Mouse (Mus musculus): Measurements from ENCODE around the gene Ripk1. TPM values are rescaled to one million over a fixed set of nuclear protein-coding genes. Genes with fewer than 3 reads are reported as not detected.

Gene Ripk1
- total and polyA plus RNA-seq, 3 experiments: 2.0 to 7.4 (median 7.0) TPM

DNA sequence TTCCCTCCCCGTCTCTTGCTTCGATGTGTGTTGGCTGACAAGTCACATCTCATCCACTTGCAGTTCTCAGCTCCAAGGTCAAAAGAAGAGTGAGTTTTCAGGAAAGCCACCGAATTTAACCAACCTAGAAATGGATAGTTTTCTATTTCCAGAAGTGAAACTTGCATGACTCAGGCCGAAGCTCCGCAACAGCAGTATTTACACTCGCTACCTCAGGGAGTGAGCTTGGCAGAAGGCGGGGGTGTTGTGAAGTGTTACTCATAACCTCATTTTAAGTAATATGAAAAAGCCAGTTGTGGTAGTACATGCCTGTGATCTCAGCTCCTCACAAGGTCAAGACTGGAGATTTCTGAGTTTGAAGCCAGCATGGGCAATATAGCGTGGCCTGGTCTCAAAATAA lies 48.3 kb downstream of the Ripk1 start:
- Histone ChIP-seq H3K27me3 (ENCODE audit: control insufficient read depth, insufficient read depth, low read length) (no peaks in the 10 kb centered on the region), H3K27ac (no peak overlapping the region), H3K79me2 (replicated peaks; ENCODE audit: control insufficient read depth, insufficient read depth, low read length) (no peaks in the 10 kb centered on the region), H3K4me1 (ENCODE audit: control insufficient read depth, insufficient read depth, low read length) (no peaks in the 10 kb centered on the region), H3K36me3 (ENCODE audit: control insufficient read depth, insufficient read depth, low read length) (no peaks in the 10 kb centered on the region), H3K4me3 (no peak overlapping the region), H3K9ac (ENCODE audit: low read depth, low read length) (no peak overlapping the region)
- DNase-seq: no peak
- TF ChIP-seq EP300 (IDR thresholded peaks at IDR 0.05; ENCODE audit: insufficient read depth, low read depth, low read length) (no peak), CTCF (IDR thresholded peaks at IDR 0.05) (no peak)
- 87% methylated on average over 8 of the region's 8 CpGs for whole genome bisulfite sequencing
- intact Hi-C loops (cut with DNase I): no loop called here

DNA sequence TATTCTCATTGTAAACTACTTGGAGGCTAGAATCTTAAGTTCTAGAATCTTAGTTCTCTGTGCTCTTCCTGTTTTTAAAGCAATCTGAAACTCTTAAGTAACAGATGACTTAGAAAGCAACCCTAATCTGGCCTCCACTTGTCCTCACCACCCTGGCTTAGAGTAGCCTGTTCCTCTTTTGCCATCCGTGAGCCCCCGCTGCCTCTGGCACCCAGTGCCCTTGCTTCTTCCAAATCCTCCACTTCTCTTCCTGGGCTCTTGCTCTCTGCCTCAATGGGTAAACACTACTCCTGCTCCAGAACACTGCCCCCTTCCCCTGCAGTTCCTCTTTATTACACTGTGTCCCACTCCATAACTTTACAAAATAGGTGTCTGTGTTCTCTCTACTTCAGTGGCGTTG lies 49.5 kb downstream of the Ripk1 start:
- intact Hi-C loops (cut with DNase I): no loop called here
- no peaks in the 10 kb centered on the region for H3K36me3 ChIP-seq (ENCODE audit: control insufficient read depth, insufficient read depth, low read length)
- TF ChIP-seq POLR2A (IDR thresholded peaks at IDR 0.05; ENCODE audit: insufficient read depth, low read depth, low read length) (no peak), EP300 (IDR thresholded peaks at IDR 0.05; ENCODE audit: insufficient read depth, low read depth, low read length) (no peak), CTCF (IDR thresholded peaks at IDR 0.05) (no peak)

DNA sequence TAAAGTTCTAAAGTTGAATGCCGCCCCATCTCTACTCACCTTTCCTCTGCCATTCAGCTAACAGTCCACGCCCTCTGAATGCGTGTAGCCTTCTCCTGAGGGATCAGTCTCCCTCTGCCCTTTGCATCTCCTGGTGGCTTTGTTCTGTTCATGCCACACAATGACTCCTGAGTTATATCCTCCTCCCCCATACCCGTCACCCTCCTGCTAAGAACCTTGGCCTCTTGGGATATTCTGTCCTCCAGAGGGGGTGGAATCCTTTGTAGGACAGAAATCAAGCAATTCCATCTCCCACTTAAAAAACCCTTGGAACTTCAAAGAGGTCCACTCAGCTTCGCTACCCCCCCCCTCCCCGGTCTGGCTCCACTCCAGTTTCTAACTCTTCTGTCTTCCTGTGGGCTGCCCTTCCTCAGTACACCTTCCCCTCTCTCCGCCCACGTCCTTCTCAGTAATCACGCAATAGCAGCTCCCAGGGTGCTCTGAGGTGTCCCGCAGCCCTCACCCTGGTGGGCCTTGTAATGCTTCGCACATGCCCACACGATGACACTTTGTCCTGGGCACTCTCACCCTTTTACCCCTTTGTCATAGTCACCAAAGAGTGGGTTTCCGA lies 51.6 kb downstream of the Ripk1 start:
- intact Hi-C loops (cut with DNase I): no loop called here
- no peak overlapping the region for H3K9ac ChIP-seq (ENCODE audit: low read depth, low read length)
- WGBS: 79% methylated on average over 13 of the region's 13 CpGs
- no peaks in the 10 kb centered on the region for H3K36me3 ChIP-seq (ENCODE audit: control insufficient read depth, insufficient read depth, low read length)
- no peaks in the 10 kb centered on the region for H3K4me1 ChIP-seq (ENCODE audit: control insufficient read depth, insufficient read depth, low read length)
- no peaks in the 10 kb centered on the region for H3K27me3 ChIP-seq (ENCODE audit: control insufficient read depth, insufficient read depth, low read length)
- H3K4me3 ChIP-seq: no peak overlapping the region
- H3K27ac ChIP-seq: no peak overlapping the region
- TF ChIP-seq CTCF (IDR thresholded peaks at IDR 0.05) (no peak), EP300 (IDR thresholded peaks at IDR 0.05; ENCODE audit: insufficient read depth, low read depth, low read length) (no peak), POLR2A (IDR thresholded peaks at IDR 0.05; ENCODE audit: insufficient read depth, low read depth, low read length) (no peak)
- DNase-seq: no peak
- H3K79me2 ChIP-seq (replicated peaks; ENCODE audit: control insufficient read depth, insufficient read depth, low read length): no peaks in the 10 kb centered on the region

More for the DNA sequence above, 49.5 kb downstream of the Ripk1 start:
- no peak for DNase-seq
- 85% methylated on average over 3 of the region's 3 CpGs for WGBS
- H3K27ac ChIP-seq: no peak overlapping the region
- no peaks in the 10 kb centered on the region for H3K4me1 ChIP-seq (ENCODE audit: control insufficient read depth, insufficient read depth, low read length)
- no peaks in the 10 kb centered on the region for H3K79me2 ChIP-seq (replicated peaks; ENCODE audit: control insufficient read depth, insufficient read depth, low read length)
- no peak overlapping the region for H3K9ac ChIP-seq (ENCODE audit: low read depth, low read length)
- no peaks in the 10 kb centered on the region for H3K27me3 ChIP-seq (ENCODE audit: control insufficient read depth, insufficient read depth, low read length)
- no peak overlapping the region for H3K4me3 ChIP-seq

DNA sequence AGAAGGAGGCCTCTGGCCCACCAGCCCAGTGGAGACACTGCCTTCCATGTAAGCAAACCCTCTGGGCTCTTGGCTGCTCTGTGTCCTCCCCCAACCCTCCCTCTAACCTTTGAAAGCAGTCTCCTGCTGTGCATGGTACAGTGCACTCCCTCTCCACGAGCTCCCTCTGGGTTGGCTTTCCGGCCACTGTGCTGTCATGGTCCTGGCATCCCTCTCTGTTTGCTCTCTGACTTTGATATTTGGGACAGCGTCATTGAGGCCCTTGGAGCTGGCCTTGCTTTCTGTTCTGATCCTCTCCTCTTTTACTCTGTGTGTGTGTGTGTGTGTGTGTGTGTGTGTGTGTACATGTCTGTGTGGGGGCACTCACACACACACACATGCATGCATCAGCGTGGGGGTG lies 52.2 kb downstream of the Ripk1 start:
- Histone ChIP-seq H3K27me3 (ENCODE audit: control insufficient read depth, insufficient read depth, low read length) (no peaks in the 10 kb centered on the region), H3K9ac (ENCODE audit: low read depth, low read length) (no peak overlapping the region), H3K4me3 (no peak overlapping the region), H3K4me1 (ENCODE audit: control insufficient read depth, insufficient read depth, low read length) (no peaks in the 10 kb centered on the region), H3K27ac (no peak overlapping the region), H3K36me3 (ENCODE audit: control insufficient read depth, insufficient read depth, low read length) (no peaks in the 10 kb centered on the region), H3K79me2 (replicated peaks; ENCODE audit: control insufficient read depth, insufficient read depth, low read length) (no peaks in the 10 kb centered on the region)
- DNase-seq: no peak
- WGBS: 77% methylated on average over 4 of the region's 4 CpGs
- intact Hi-C loops (cut with DNase I): no loop called here
- TF ChIP-seq CTCF (IDR thresholded peaks at IDR 0.05) (no peak), EP300 (IDR thresholded peaks at IDR 0.05; ENCODE audit: insufficient read depth, low read depth, low read length) (no peak), POLR2A (IDR thresholded peaks at IDR 0.05; ENCODE audit: insufficient read depth, low read depth, low read length) (no peak)

DNA sequence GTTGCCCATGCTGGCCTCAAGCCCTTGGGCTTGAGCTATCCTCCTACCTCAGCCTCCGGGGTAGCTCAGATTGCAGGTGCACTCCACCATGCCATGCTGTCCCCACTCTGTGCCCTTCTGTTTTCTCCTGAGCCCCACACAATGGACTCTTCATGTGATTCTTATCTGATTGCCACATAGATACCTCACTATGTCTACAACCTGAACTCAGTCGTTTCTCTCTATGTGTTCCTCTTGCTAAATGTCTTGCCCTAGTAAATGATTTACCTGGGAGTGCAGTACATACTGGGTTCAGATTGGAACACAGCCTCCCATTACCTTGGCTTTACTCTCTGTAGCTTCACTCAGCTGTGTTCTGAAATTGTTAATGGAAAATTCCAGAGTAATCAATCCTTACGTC lies 52.8 kb downstream of the Ripk1 start:
- DNase-seq: no peak
- WGBS: 90% methylated on average over 3 of the region's 3 CpGs
- Histone ChIP-seq H3K27ac (no peak overlapping the region), H3K4me3 (no peak overlapping the region), H3K36me3 (ENCODE audit: control insufficient read depth, insufficient read depth, low read length) (no peaks in the 10 kb centered on the region), H3K9ac (ENCODE audit: low read depth, low read length) (no peak overlapping the region), H3K79me2 (replicated peaks; ENCODE audit: control insufficient read depth, insufficient read depth, low read length) (no peaks in the 10 kb centered on the region), H3K27me3 (ENCODE audit: control insufficient read depth, insufficient read depth, low read length) (no peaks in the 10 kb centered on the region), H3K4me1 (ENCODE audit: control insufficient read depth, insufficient read depth, low read length) (no peaks in the 10 kb centered on the region)
- TF ChIP-seq POLR2A (IDR thresholded peaks at IDR 0.05; ENCODE audit: insufficient read depth, low read depth, low read length) (no peak), CTCF (IDR thresholded peaks at IDR 0.05) (no peak), EP300 (IDR thresholded peaks at IDR 0.05; ENCODE audit: insufficient read depth, low read depth, low read length) (no peak)
- intact Hi-C loops (cut with DNase I): no loop called here

DNA sequence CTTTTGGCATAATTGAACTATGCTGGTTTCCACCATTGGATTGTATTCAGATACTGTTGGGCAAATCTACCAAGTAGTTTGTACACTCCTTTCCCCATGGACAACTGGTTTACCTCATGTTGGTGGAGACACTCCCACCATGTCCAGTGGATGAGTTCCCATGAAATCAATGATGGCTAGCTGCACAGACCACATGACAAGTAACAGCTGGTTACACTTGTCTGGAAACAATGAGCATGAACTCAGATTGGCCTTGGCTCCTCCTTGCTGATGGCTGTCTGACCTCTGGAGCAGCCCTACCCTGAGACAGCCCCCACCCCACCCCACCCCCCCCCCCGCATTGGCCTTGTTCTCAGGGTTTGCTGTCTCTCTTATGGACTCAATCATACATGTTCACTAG lies 55.1 kb downstream of the Ripk1 start:
- Histone ChIP-seq H3K9ac (ENCODE audit: low read depth, low read length) (no peak overlapping the region), H3K27me3 (ENCODE audit: control insufficient read depth, insufficient read depth, low read length) (no peaks in the 10 kb centered on the region), H3K4me3 (no peak overlapping the region), H3K4me1 (ENCODE audit: control insufficient read depth, insufficient read depth, low read length) (no peaks in the 10 kb centered on the region), H3K27ac (no peak overlapping the region), H3K79me2 (replicated peaks; ENCODE audit: control insufficient read depth, insufficient read depth, low read length) (no peaks in the 10 kb centered on the region), H3K36me3 (ENCODE audit: control insufficient read depth, insufficient read depth, low read length) (no peaks in the 10 kb centered on the region)
- TF ChIP-seq POLR2A (IDR thresholded peaks at IDR 0.05; ENCODE audit: insufficient read depth, low read depth, low read length) (no peak), EP300 (IDR thresholded peaks at IDR 0.05; ENCODE audit: insufficient read depth, low read depth, low read length) (no peak), CTCF (IDR thresholded peaks at IDR 0.05) (no peak)
- WGBS: 82% methylated on average over 1 of the region's 1 CpGs
- intact Hi-C loops (cut with DNase I): no loop called here
- no peak for DNase-seq

Measured in heart, adult 2 months (tissue).